Mouse (Mus musculus) liver, adult 2 months (tissue): ENCODE measurements around the gene Secisbp2. TPM values are rescaled to one million over a fixed set of nuclear protein-coding genes. Genes with fewer than 3 reads are reported as not detected.

Experiments
- DNase-seq: peaks from one replicate; pipeline ENCODE4 v3.0.0-alpha.2; 2011; ENCODE audit warnings: low read depth, low spot score; ENCODE audit errors: extremely low read depth
- H3K27ac ChIP-seq: fragments of 200-500 bp; replicated peaks from 2 replicates; pipeline ENCODE4 v1.5.1; 2012; ENCODE audit warnings: low read depth, mild to moderate bottlenecking, control low read depth, inconsistent platforms, low read length; ENCODE audit not compliant: insufficient read depth
- H3K27me3 ChIP-seq: fragments of 200-500 bp; 2 replicates; pipeline ENCODE4 v1.6.1; 2012; ENCODE audit warnings: mild to moderate bottlenecking, moderate library complexity, low read length, inconsistent platforms; ENCODE audit not compliant: control insufficient read depth, insufficient read depth
- H3K36me3 ChIP-seq: fragments of 200-500 bp; 2 replicates; pipeline ENCODE4 v1.6.1; 2012; ENCODE audit warnings: low read length, inconsistent platforms; ENCODE audit not compliant: control insufficient read depth, insufficient read depth
- H3K4me1 ChIP-seq: fragments of 200-500 bp; 2 replicates; pipeline ENCODE4 v1.6.1; 2011; ENCODE audit warnings: low read length; ENCODE audit not compliant: control insufficient read depth, insufficient read depth
- H3K4me3 ChIP-seq: fragments of 200-500 bp; 2 replicates; pipeline ENCODE4 v1.5.1; 2011; ENCODE audit warnings: low read depth, mild to moderate bottlenecking, control low read depth, low read length, moderate library complexity; ENCODE audit not compliant: insufficient read depth
- H3K79me2 ChIP-seq: fragments of 200-500 bp; 2 replicates; pipeline ENCODE4 v1.6.1; 2012; ENCODE audit warnings: inconsistent platforms, mild to moderate bottlenecking, low read length, moderate library complexity; ENCODE audit not compliant: control insufficient read depth, insufficient read depth
- H3K9ac ChIP-seq: fragments of 200-500 bp; 2 replicates; pipeline ENCODE4 v1.6.1; 2012; ENCODE audit warnings: low read depth, mild to moderate bottlenecking, control low read depth, inconsistent platforms, low read length
- CTCF ChIP-seq: fragments of 200-500 bp; IDR thresholded peaks from 2 replicates; pipeline ENCODE4 v1.5.1; 2011; ENCODE audit warnings: low read depth, low read length, control low read depth
- POLR2A ChIP-seq: fragments of 200-500 bp; IDR thresholded peaks from 2 replicates; pipeline ENCODE4 v1.6.1; 2011; ENCODE audit warnings: low read length, control low read depth; ENCODE audit not compliant: insufficient read depth; ENCODE audit errors: extremely low read depth
- WGBS: fragments of 180-500 bp; shearing (Covaris S2); methylation state at CpG from one replicate; pipeline ENCODE4 v1.1.7; 2018; 5-methylcytosine and 5-hydroxymethylcytosine counted together
- polyA plus RNA-seq: library from polyadenylated mRNA; depleted of rRNA; stranded (reverse); fragments of >200 nt; gene quantifications from 2 replicates; pipeline ENCODE4 v1.2.3, GENCODE M21; 2012
- total RNA-seq: library from RNA; depleted of rRNA; stranded (reverse); fragments of >200 nt; gene quantifications from 2 replicates; pipeline ENCODE4 v1.2.3, GENCODE M21; 2014

The Secisbp2 gene
- total and polyA plus RNA-seq, 2 experiments: 9.0 to 13.6 TPM

DNA sequence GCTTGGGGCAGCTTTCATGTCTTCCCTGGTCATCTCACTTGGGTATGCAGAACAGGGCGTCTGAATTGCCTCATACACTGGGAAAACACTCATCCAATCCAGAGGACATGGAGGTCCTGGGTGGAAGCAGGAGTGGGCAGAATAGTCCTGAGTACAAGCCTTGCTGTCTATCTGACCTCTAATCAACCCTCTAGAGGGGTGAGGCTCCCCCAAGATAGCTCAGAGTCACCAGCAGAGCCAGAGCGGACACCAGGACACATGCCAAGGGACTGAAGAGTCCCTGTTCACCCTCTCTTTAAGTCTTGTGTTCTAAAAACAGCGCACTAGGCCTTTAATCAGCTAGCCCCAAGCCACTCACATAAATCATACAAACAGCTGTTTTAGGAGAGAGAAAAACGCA is 46.4 kb downstream of the Secisbp2 start:
- Histone ChIP-seq H3K9ac (no peak overlapping the region), H3K79me2 (no peaks in the 10 kb centered on the region), H3K36me3 (no peaks in the 10 kb centered on the region), H3K27me3 (no peaks in the 10 kb centered on the region), H3K4me1 (peaks cover 4% of the 10 kb centered on the region; the same call in 1 of the 2 replicates), H3K27ac (no peak overlapping the region), H3K4me3 (no peak overlapping the region)
- WGBS: 71% methylated on average over 4 of the region's 4 CpGs
- TF ChIP-seq CTCF (no peak), POLR2A (no peak)
- no peak for DNase-seq

DNA sequence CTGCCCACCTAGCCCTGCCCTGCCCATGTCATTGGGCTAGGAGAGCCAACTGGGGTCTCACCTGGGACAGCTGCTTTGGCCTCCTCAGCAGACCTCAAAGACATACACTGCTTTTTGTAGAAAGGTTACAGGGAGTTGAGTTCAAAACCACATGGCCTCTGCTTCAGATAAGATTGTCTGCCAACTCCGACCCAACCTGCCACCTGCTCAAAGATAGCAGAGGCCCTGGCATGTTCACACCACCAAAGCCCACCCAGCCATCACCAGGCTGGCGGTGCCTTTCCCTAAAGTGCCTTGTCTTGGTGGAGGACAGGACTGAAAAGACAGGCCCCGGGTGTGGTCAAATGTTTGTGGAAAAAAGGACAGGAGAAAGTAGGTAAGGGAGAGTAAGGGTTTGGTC is 46.8 kb downstream of the Secisbp2 start:
- Histone ChIP-seq H3K9ac (no peak overlapping the region), H3K36me3 (no peaks in the 10 kb centered on the region), H3K27me3 (no peaks in the 10 kb centered on the region), H3K27ac (no peak overlapping the region), H3K4me1 (peaks cover 4% of the 10 kb centered on the region; the same call in 1 of the 2 replicates), H3K79me2 (no peaks in the 10 kb centered on the region), H3K4me3 (no peak overlapping the region)
- TF ChIP-seq CTCF: no peak
- 91% methylated on average over 3 of the region's 3 CpGs for WGBS
- DNase-seq: no peak

DNA sequence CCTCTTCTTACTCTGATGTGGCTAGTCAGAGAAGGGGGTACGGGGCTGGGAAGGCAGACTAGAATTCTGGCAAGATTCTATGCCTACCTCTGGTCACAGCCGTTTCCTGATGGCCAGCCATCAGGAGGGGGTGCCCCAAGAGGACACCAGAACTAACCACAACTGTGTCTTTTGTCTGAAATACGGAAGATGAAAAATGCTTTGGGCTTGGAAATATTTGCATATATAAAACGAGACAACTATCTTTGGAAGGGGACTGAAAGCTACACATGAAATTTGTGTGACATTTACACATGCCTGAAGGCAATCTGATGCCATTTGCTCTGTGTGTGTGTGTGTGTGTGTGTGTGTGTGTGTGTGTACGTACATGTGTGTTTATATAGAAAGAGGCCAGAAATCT is 52.4 kb downstream of the Secisbp2 start:
- 85% methylated on average over 5 of the region's 5 CpGs for WGBS
- no peaks in the 10 kb centered on the region for H3K4me1 ChIP-seq
- H3K79me2 ChIP-seq: no peaks in the 10 kb centered on the region
- no peak overlapping the region for H3K9ac ChIP-seq
- no peaks in the 10 kb centered on the region for H3K27me3 ChIP-seq
- TF ChIP-seq CTCF (no peak), POLR2A (no peak)
- H3K36me3 ChIP-seq: no peaks in the 10 kb centered on the region
- no peak overlapping the region for H3K4me3 ChIP-seq
- no peak for DNase-seq
- H3K27ac ChIP-seq: no peak overlapping the region

GRCm38 (mm10) chr13:51705882-51706854 is 54.7 kb downstream of the Secisbp2 start:
- Histone ChIP-seq H3K9ac (no peak overlapping the region), H3K36me3 (no peaks in the 10 kb centered on the region)
- 90% methylated on average over 22 of the region's 22 CpGs for WGBS

GRCm38 (mm10) chr13:51710738-51711137 is 59.2 kb downstream of the Secisbp2 start:
- no peak for TF ChIP-seq CTCF
- no peak for TF ChIP-seq POLR2A
- no peak overlapping the region for H3K27ac ChIP-seq
- H3K4me1 ChIP-seq: no peaks in the 10 kb centered on the region
- DNase-seq: no peak
- 66% methylated on average over 7 of the region's 7 CpGs for WGBS
- no peaks in the 10 kb centered on the region for H3K79me2 ChIP-seq
- H3K9ac ChIP-seq: no peak overlapping the region
- no peak overlapping the region for H3K4me3 ChIP-seq
- H3K36me3 ChIP-seq: no peaks in the 10 kb centered on the region
- no peaks in the 10 kb centered on the region for H3K27me3 ChIP-seq

More at GRCm38 (mm10) chr13:51705882-51706854, 54.7 kb downstream of the Secisbp2 start:
- Histone ChIP-seq H3K27ac (no peak overlapping the region), H3K79me2 (no peaks in the 10 kb centered on the region), H3K4me3 (no peak overlapping the region), H3K4me1 (no peaks in the 10 kb centered on the region), H3K27me3 (no peaks in the 10 kb centered on the region)
- TF ChIP-seq POLR2A (no peak), CTCF (no peak)
- DNase-seq: no peak

- Histone ChIP-seq H3K36me3 (no peaks in the 10 kb centered on the region), H3K4me1 (no peaks in the 10 kb centered on the region), H3K79me2 (no peaks in the 10 kb centered on the region), H3K27me3 (no peaks in the 10 kb centered on the region), H3K27ac (no peak overlapping the region), H3K4me3 (no peak overlapping the region), H3K9ac (no peak overlapping the region)
- no peak for TF ChIP-seq CTCF
- TF ChIP-seq POLR2A: no peak
- no peak for DNase-seq
- 94% methylated on average over 8 of the region's 8 CpGs for WGBS
These were observed 60.5 kb downstream of the Secisbp2 start for GRCm38 (mm10) chr13:51712022-51712421.
